ENCODE assay signal across 15 mouse cellular contexts in genomic region chr9:107582509-107583062, GRCm38 (mm10). TPM values are rescaled to one million over a fixed set of nuclear protein-coding genes. Genes with fewer than 3 reads are reported as not detected.
DNase-seq lines count a peak whose midpoint lies in the region; ATAC-seq and TF ChIP-seq lines count a peak whose summit lies in the region.
"Had no signal": no experiment of that assay in that cellular context is flagged by ENCODE, and none has a peak within 500 bp of the region (broad histone marks: within the 10 kb centered on the region; RNA-seq: fewer than 3 reads in every experiment).

No protein-coding gene starts in this region.

- 90% methylated on average over 7 of the region's 7 CpGs for WGBS in forebrain, embryonic 10.5 days
- 93% methylated on average over 7 of the region's 7 CpGs for WGBS in forebrain, embryonic 11.5 days
- WGBS in liver, adult 2 months: 22% methylated on average over 7 of the region's 7 CpGs
- WGBS in bone marrow, adult 2 months: 77% methylated on average over 7 of the region's 7 CpGs
- 88% methylated on average over 7 of the region's 7 CpGs for whole genome bisulfite sequencing in liver, embryonic 11.5 days

- H3K4me3 ChIP-seq in forebrain, embryonic 10.5 days: peak overlapping the region; percentile 0; the same call in 1 of the 2 replicates
- H3K4me3 ChIP-seq in forebrain, embryonic 11.5 days (ENCODE audit: low read depth, low read length): no peak overlapping the region
- no peak overlapping the region for H3K4me3 ChIP-seq in liver, adult 2 months (ENCODE audit: insufficient read depth, low read depth, low read length)
- H3K4me3 ChIP-seq in bone marrow, adult 2 months (replicated peaks; ENCODE audit: control insufficient read depth, low read depth, low read length): no peak overlapping the region
- H3K4me3 ChIP-seq in liver, embryonic 11.5 days (ENCODE audit: low read depth, low read length): 0 out of 2 replicates have a peak overlapping the region, but pooled peaks have one; percentile 5
- H3K4me3 ChIP-seq: forebrain, embryonic 13.5 days had no signal

- ATAC-seq in forebrain, embryonic 11.5 days (replicated peaks; ENCODE audit: low FRiP score): no peak
- no peak for ATAC-seq in liver, embryonic 11.5 days (replicated peaks; ENCODE audit: low FRiP score)
- ATAC-seq: forebrain, embryonic 13.5 days; midbrain, embryonic 16.5 days had no signal

- H3K4me1 ChIP-seq in forebrain, embryonic 10.5 days: peaks cover 56% of the 10 kb centered on the region
- peaks cover 12% of the 10 kb centered on the region for H3K4me1 ChIP-seq in forebrain, embryonic 11.5 days (replicated peaks; ENCODE audit: control insufficient read depth, insufficient read depth, low read length)
- peaks cover 21% of the 10 kb centered on the region for H3K4me1 ChIP-seq in liver, adult 2 months (ENCODE audit: control insufficient read depth, insufficient read depth, low read length)
- H3K4me1 ChIP-seq in bone marrow, adult 2 months (ENCODE audit: control insufficient read depth, insufficient read depth, low read length): peaks cover 1% of the 10 kb centered on the region; the same call in 1 of the 2 replicates
- peaks cover 27% of the 10 kb centered on the region for H3K4me1 ChIP-seq in liver, embryonic 11.5 days (replicated peaks; ENCODE audit: control insufficient read depth, insufficient read depth, low read length)

- H3K27me3 ChIP-seq in forebrain, embryonic 10.5 days (ENCODE audit: poor library complexity, severe bottlenecking): no peaks in the 10 kb centered on the region
- no peaks in the 10 kb centered on the region for H3K27me3 ChIP-seq in forebrain, embryonic 11.5 days (ENCODE audit: control insufficient read depth, insufficient read depth, low read length)
- no peaks in the 10 kb centered on the region for H3K27me3 ChIP-seq in liver, adult 2 months (ENCODE audit: control insufficient read depth, insufficient read depth, low read length)
- no peaks in the 10 kb centered on the region for H3K27me3 ChIP-seq in liver, embryonic 11.5 days (replicated peaks; ENCODE audit: control insufficient read depth, insufficient read depth, low read length)
- H3K27me3 ChIP-seq: forebrain, embryonic 13.5 days had no signal

- no peak for TF ChIP-seq POLR2A in liver, adult 2 months (IDR thresholded peaks at IDR 0.05; ENCODE audit: extremely low read depth, insufficient read depth, low read length)
- TF ChIP-seq POLR2A in bone marrow, adult 2 months (IDR thresholded peaks at IDR 0.05; ENCODE audit: borderline replicate concordance, control insufficient read depth, low read depth, low read length): no peak

- TF ChIP-seq CTCF in liver, adult 2 months (IDR thresholded peaks at IDR 0.05; ENCODE audit: low read depth, low read length): no peak
- TF ChIP-seq CTCF in bone marrow, adult 2 months (IDR thresholded peaks at IDR 0.05; ENCODE audit: control insufficient read depth, insufficient read depth, low read length): no peak

- H3K36me3 ChIP-seq in forebrain, embryonic 10.5 days (replicated peaks): peaks cover 19% of the 10 kb centered on the region
- no peaks in the 10 kb centered on the region for H3K36me3 ChIP-seq in forebrain, embryonic 11.5 days (ENCODE audit: control insufficient read depth, insufficient read depth, low read length)
- H3K36me3 ChIP-seq in liver, adult 2 months (ENCODE audit: control insufficient read depth, insufficient read depth, low read length): peaks cover 2% of the 10 kb centered on the region; the same call in 1 of the 2 replicates
- H3K36me3 ChIP-seq in liver, embryonic 11.5 days (ENCODE audit: control insufficient read depth, insufficient read depth, low read length): peaks cover 7% of the 10 kb centered on the region; the same call in 1 of the 2 replicates

- 0 out of 2 replicates have a peak overlapping the region, but pooled peaks have one; percentile 92 for H3K27ac ChIP-seq in forebrain, embryonic 10.5 days
- no peak overlapping the region for H3K27ac ChIP-seq in forebrain, embryonic 11.5 days (ENCODE audit: low read depth, low read length)
- H3K27ac ChIP-seq in liver, adult 2 months (replicated peaks; ENCODE audit: insufficient read depth, low read depth, low read length): peak overlapping the region; percentile 28
- peak overlapping the region; percentile 56 for H3K27ac ChIP-seq in bone marrow, adult 2 months (ENCODE audit: control insufficient read depth, insufficient read depth, low read depth, low read length, poor library complexity)
- peak overlapping the region; percentile 34; the same call in 1 of the 2 replicates for H3K27ac ChIP-seq in liver, embryonic 11.5 days (ENCODE audit: low read depth, low read length)
- H3K27ac ChIP-seq: forebrain, embryonic 13.5 days had no signal

- H3K4me2 ChIP-seq in forebrain, embryonic 11.5 days (ENCODE audit: low read depth, low read length, severe bottlenecking): no peak overlapping the region
- H3K4me2 ChIP-seq in liver, embryonic 11.5 days: peak overlapping the region; percentile 89

- no peak for DNase-seq in forebrain, embryonic 10.5 days (ENCODE audit: extremely low spot score, low spot score)
- DNase-seq in forebrain, embryonic 11.5 days (ENCODE audit: low spot score): no peak
- DNase-seq in liver, adult 2 months (ENCODE audit: extremely low read depth, low read depth, low spot score): peak; percentile 80
- no peak for DNase-seq in liver
- DNase-seq in liver, embryonic 11.5 days (ENCODE audit: low spot score): no peak
- no peak for DNase-seq in Muller cell, postnatal 12 days (ENCODE audit: inconsistent ontology term)
- no peak for DNase-seq in embryo, embryonic 10.5 days (ENCODE audit: low spot score)
- DNase-seq: adrenal gland, adult 2 months; cerebellum, adult 9-10 months; lung, postnatal 14 days; retina, postnatal 1 day; spleen, adult 18-20 months had no signal

- H3K9me3 ChIP-seq in forebrain, embryonic 10.5 days: no peaks in the 10 kb centered on the region
- no peaks in the 10 kb centered on the region for H3K9me3 ChIP-seq in forebrain, embryonic 11.5 days (ENCODE audit: control insufficient read depth, low read length)
- no peaks in the 10 kb centered on the region for H3K9me3 ChIP-seq in liver, embryonic 11.5 days (ENCODE audit: control insufficient read depth, low read length)
- H3K9me3 ChIP-seq: forebrain, embryonic 13.5 days had no signal

- H3K79me2 ChIP-seq in liver, adult 2 months (ENCODE audit: control insufficient read depth, insufficient read depth, low read length): peaks cover 9% of the 10 kb centered on the region; the same call in 1 of the 2 replicates

- no peak overlapping the region for H3K9ac ChIP-seq in forebrain, embryonic 11.5 days (ENCODE audit: low read length)
- H3K9ac ChIP-seq in liver, adult 2 months (ENCODE audit: low read depth, low read length): no peak overlapping the region
- H3K9ac ChIP-seq in liver, embryonic 11.5 days (ENCODE audit: low read depth, low read length): peak overlapping the region; percentile 86
- H3K9ac ChIP-seq: forebrain, embryonic 13.5 days had no signal

RNA-seq across cellular contexts. Expression of gene Hyal3, which starts 2.0 kb away (rescaled TPM):
- 0.42 and 0.47 TPM in 2 replicates for polyA plus RNA-seq in forebrain, embryonic 10.5 days (2016; fragmentation: Nextera tagmentation; extraction: Ambion mirVana)
- polyA plus RNA-seq in forebrain, embryonic 11.5 days (2014; fragmentation: Nextera tagmentation; extraction: Ambion mirVana): 0.39 TPM in 1 of 2 replicates, not detected in the other
- total RNA-seq in liver, adult 2 months (2014; rRNA removed): 0.13 and 0.18 TPM in 2 replicates
- polyA plus RNA-seq in liver, adult 2 months (2012; rRNA removed): 0.29 and 0.54 TPM in 2 replicates
- 2.8 TPM in 1 of 2 replicates, not detected in the other for polyA plus RNA-seq in bone marrow, adult 2 months (2011; ENCODE audit: insufficient read depth, insufficient read length, low replicate concordance, missing spikeins)
- 1.0 and 1.5 TPM in 2 replicates for polyA plus RNA-seq in liver, embryonic 11.5 days (2014; fragmentation: Nextera tagmentation; extraction: Ambion mirVana)

RNA-seq across cellular contexts. Expression of gene Naa80, which starts 3.9 kb away (rescaled TPM):
- 13.9 and 17.9 TPM in 2 replicates for polyA plus RNA-seq in forebrain, embryonic 10.5 days (2016; fragmentation: Nextera tagmentation; extraction: Ambion mirVana)
- polyA plus RNA-seq in forebrain, embryonic 11.5 days (2014; fragmentation: Nextera tagmentation; extraction: Ambion mirVana): 11.3 and 15.2 TPM in 2 replicates
- 12.3 and 12.8 TPM in 2 replicates for total RNA-seq in liver, adult 2 months (2014; rRNA removed)
- 88.5 and 130 TPM in 2 replicates for polyA plus RNA-seq in liver, adult 2 months (2012; rRNA removed)
- 14.9 and 34.9 TPM in 2 replicates for polyA plus RNA-seq in bone marrow, adult 2 months (2011; ENCODE audit: insufficient read depth, insufficient read length, low replicate concordance, missing spikeins)
- 20.5 and 20.7 TPM in 2 replicates for polyA plus RNA-seq in liver, embryonic 11.5 days (2014; fragmentation: Nextera tagmentation; extraction: Ambion mirVana)

RNA-seq across cellular contexts. Expression of gene Ifrd2, which starts 4.9 kb away (rescaled TPM):
- 58.6 and 66.8 TPM in 2 replicates for polyA plus RNA-seq in forebrain, embryonic 10.5 days (2016; fragmentation: Nextera tagmentation; extraction: Ambion mirVana)
- 35.0 and 37.2 TPM in 2 replicates for polyA plus RNA-seq in forebrain, embryonic 11.5 days (2014; fragmentation: Nextera tagmentation; extraction: Ambion mirVana)
- 21.5 and 32.2 TPM in 2 replicates for total RNA-seq in liver, adult 2 months (2014; rRNA removed)
- polyA plus RNA-seq in liver, adult 2 months (2012; rRNA removed): 54.6 and 56.2 TPM in 2 replicates
- 172 and 173 TPM in 2 replicates for polyA plus RNA-seq in bone marrow, adult 2 months (2011; ENCODE audit: insufficient read depth, insufficient read length, low replicate concordance, missing spikeins)
- polyA plus RNA-seq in liver, embryonic 11.5 days (2014; fragmentation: Nextera tagmentation; extraction: Ambion mirVana): 219 and 230 TPM in 2 replicates

RNA-seq across cellular contexts. Expression of gene Hyal1, which starts 5.9 kb away (rescaled TPM):
- 6.8 and 7.4 TPM in 2 replicates for polyA plus RNA-seq in forebrain, embryonic 10.5 days (2016; fragmentation: Nextera tagmentation; extraction: Ambion mirVana)
- polyA plus RNA-seq in forebrain, embryonic 11.5 days (2014; fragmentation: Nextera tagmentation; extraction: Ambion mirVana): 6.0 and 6.2 TPM in 2 replicates
- 33.2 TPM in 2 replicates for total RNA-seq in liver, adult 2 months (2014; rRNA removed)
- polyA plus RNA-seq in liver, adult 2 months (2012; rRNA removed): 35.1 and 43.4 TPM in 2 replicates
- 2.9 and 8.5 TPM in 2 replicates for polyA plus RNA-seq in bone marrow, adult 2 months (2011; ENCODE audit: insufficient read depth, insufficient read length, low replicate concordance, missing spikeins)
- polyA plus RNA-seq in liver, embryonic 11.5 days (2014; fragmentation: Nextera tagmentation; extraction: Ambion mirVana): 4.2 and 4.6 TPM in 2 replicates

RNA-seq across cellular contexts. Expression of gene Hyal2, which starts 14.8 kb away (rescaled TPM):
- polyA plus RNA-seq in forebrain, embryonic 10.5 days (2016; fragmentation: Nextera tagmentation; extraction: Ambion mirVana): 147 TPM in 2 replicates
- polyA plus RNA-seq in forebrain, embryonic 11.5 days (2014; fragmentation: Nextera tagmentation; extraction: Ambion mirVana): 129 and 139 TPM in 2 replicates
- total RNA-seq in liver, adult 2 months (2014; rRNA removed): 38.4 and 49.0 TPM in 2 replicates
- 64.1 and 66.3 TPM in 2 replicates for polyA plus RNA-seq in liver, adult 2 months (2012; rRNA removed)
- 6.8 and 7.2 TPM in 2 replicates for polyA plus RNA-seq in bone marrow, adult 2 months (2011; ENCODE audit: insufficient read depth, insufficient read length, low replicate concordance, missing spikeins)
- 89.7 and 92.5 TPM in 2 replicates for polyA plus RNA-seq in liver, embryonic 11.5 days (2014; fragmentation: Nextera tagmentation; extraction: Ambion mirVana)

Comparison
In these comparisons a context has a peak if more than half of its experiments do, and no peak if none do; other contexts are left out.
1. H3K4me3 ChIP-seq: peak in forebrain, embryonic 10.5 days (single experiment) and liver, embryonic 11.5 days (single experiment); none in forebrain, embryonic 11.5 days (single experiment), liver, adult 2 months (single experiment) and bone marrow, adult 2 months (single experiment).